Mouse (Mus musculus) small intestine, adult 2 months (tissue): ENCODE measurements around the gene Cenpu. TPM values are rescaled to one million over a fixed set of nuclear protein-coding genes. Genes with fewer than 3 reads are reported as not detected.

Experiments
- H3K27ac ChIP-seq: fragments of 200-500 bp; 2 replicates; pipeline ENCODE4 v1.5.1; 2012; ENCODE audit warnings: low read depth, low read length, control low read depth, inconsistent platforms; ENCODE audit not compliant: insufficient read depth
- H3K27me3 ChIP-seq: fragments of 200-500 bp; 2 replicates; pipeline ENCODE4 v1.6.1; 2012; ENCODE audit warnings: mild to moderate bottlenecking, moderate library complexity, low read length, inconsistent platforms; ENCODE audit not compliant: control insufficient read depth, insufficient read depth
- H3K36me3 ChIP-seq: fragments of 200-500 bp; 2 replicates; pipeline ENCODE4 v1.6.1; 2012; ENCODE audit warnings: mild to moderate bottlenecking, low read length, control low read depth, inconsistent platforms; ENCODE audit not compliant: control insufficient read depth, insufficient read depth
- H3K4me1 ChIP-seq: fragments of 200-500 bp; 2 replicates; pipeline ENCODE4 v1.6.1; 2012; ENCODE audit warnings: low read length, inconsistent platforms, mixed read lengths; ENCODE audit not compliant: control insufficient read depth, insufficient read depth, insufficient read length
- H3K4me3 ChIP-seq: fragments of 200-500 bp; 2 replicates; pipeline ENCODE4 v1.5.1; 2012; ENCODE audit warnings: low read depth, mild to moderate bottlenecking, control low read depth, inconsistent platforms, low read length, moderate library complexity
- CTCF ChIP-seq: fragments of 200-500 bp; IDR thresholded peaks from 2 replicates; pipeline ENCODE4 v1.5.1; 2012; ENCODE audit warnings: low read depth, mild to moderate bottlenecking, control low read depth, inconsistent platforms, low read length, moderate library complexity, mixed read lengths; ENCODE audit not compliant: insufficient replicate concordance, insufficient read length; ENCODE audit errors: extremely low read depth
- POLR2A ChIP-seq: fragments of 200-500 bp; IDR thresholded peaks from 2 replicates; pipeline ENCODE4 v1.6.1; 2012; ENCODE audit warnings: low read depth, mild to moderate bottlenecking, control low read depth, inconsistent platforms, low read length, moderate library complexity
- WGBS: fragments of 180-500 bp; shearing (Covaris S2); methylation state at CpG from one replicate; pipeline ENCODE4 v1.1.7; 2018; 5-methylcytosine and 5-hydroxymethylcytosine counted together
- polyA plus RNA-seq: library from polyadenylated mRNA; depleted of rRNA; stranded (reverse); fragments of >200 nt; gene quantifications from 2 replicates; pipeline ENCODE4 v1.2.3, GENCODE M21; 2012

Gene Cenpu
- polyA plus RNA-seq, 1 experiment = 1.5 TPM

GRCm38 (mm10) chr8:46511336-46511735 is 40.5 kb upstream of the Cenpu start:
- Histone ChIP-seq H3K4me3 (no peak overlapping the region), H3K27ac (no peak overlapping the region), H3K27me3 (no peaks in the 10 kb centered on the region), H3K36me3 (peaks cover 28% of the 10 kb centered on the region), H3K4me1 (no peaks in the 10 kb centered on the region)
- 88% methylated on average over 9 of the region's 9 CpGs for WGBS
- TF ChIP-seq POLR2A = no peak
- TF ChIP-seq CTCF = no peak

GRCm38 (mm10) chr8:46512538-46512937 is 39.3 kb upstream of the Cenpu start:
- Histone ChIP-seq H3K4me1 (no peaks in the 10 kb centered on the region), H3K27me3 (no peaks in the 10 kb centered on the region), H3K27ac (no peak overlapping the region), H3K36me3 (peaks cover 33% of the 10 kb centered on the region), H3K4me3 (no peak overlapping the region)
- WGBS = 74% methylated on average over 8 of the region's 8 CpGs
- TF ChIP-seq CTCF = no peak
- no peak for TF ChIP-seq POLR2A

- Histone ChIP-seq H3K4me1 (no peaks in the 10 kb centered on the region), H3K27ac (no peak overlapping the region), H3K36me3 (peaks cover 32% of the 10 kb centered on the region), H3K27me3 (no peaks in the 10 kb centered on the region), H3K4me3 (no peak overlapping the region)
- WGBS = 97% methylated on average over 1 of the region's 1 CpGs
- no peak for TF ChIP-seq CTCF
- TF ChIP-seq POLR2A = no peak
Observed at GRCm38 (mm10) chr8:46514027-46514426, 37.8 kb upstream of the Cenpu start.

GRCm38 (mm10) chr8:46520667-46521066 is 31.2 kb upstream of the Cenpu start:
- Histone ChIP-seq H3K4me1 (no peaks in the 10 kb centered on the region), H3K4me3 (no peak overlapping the region), H3K27me3 (no peaks in the 10 kb centered on the region), H3K27ac (no peak overlapping the region), H3K36me3 (peaks cover 41% of the 10 kb centered on the region)
- no peak for TF ChIP-seq CTCF
- no peak for TF ChIP-seq POLR2A
- WGBS = 78% methylated on average over 6 of the region's 6 CpGs

GRCm38 (mm10) chr8:46526098-46526497 is 25.7 kb upstream of the Cenpu start:
- TF ChIP-seq POLR2A (no peak), CTCF (no peak)
- no peak overlapping the region for H3K4me3 ChIP-seq
- H3K36me3 ChIP-seq = peaks cover 44% of the 10 kb centered on the region
- H3K27me3 ChIP-seq = no peaks in the 10 kb centered on the region
- 40% methylated on average over 8 of the region's 8 CpGs for WGBS
- H3K27ac ChIP-seq = no peak overlapping the region
- peaks cover 5% of the 10 kb centered on the region; the same call in 1 of the 2 replicates for H3K4me1 ChIP-seq

- Histone ChIP-seq H3K27ac (no peak overlapping the region), H3K4me1 (peaks cover 5% of the 10 kb centered on the region; the same call in 1 of the 2 replicates), H3K36me3 (peaks cover 40% of the 10 kb centered on the region), H3K4me3 (no peak overlapping the region), H3K27me3 (no peaks in the 10 kb centered on the region)
- TF ChIP-seq POLR2A (no peak), CTCF (no peak)
- WGBS = 52% methylated on average over 10 of the region's 10 CpGs
Observed at GRCm38 (mm10) chr8:46526821-46527220, 25.0 kb upstream of the Cenpu start.

- 80% methylated on average over 4 of the region's 4 CpGs for WGBS
Observed at GRCm38 (mm10) chr8:46529508-46529907, 22.3 kb upstream of the Cenpu start.

GRCm38 (mm10) chr8:46530541-46530940 is 21.3 kb upstream of the Cenpu start:
- Histone ChIP-seq H3K4me3 (no peak overlapping the region), H3K27ac (no peak overlapping the region), H3K4me1 (peaks cover 5% of the 10 kb centered on the region; the same call in 1 of the 2 replicates), H3K27me3 (no peaks in the 10 kb centered on the region), H3K36me3 (peaks cover 48% of the 10 kb centered on the region)
- TF ChIP-seq CTCF (no peak), POLR2A (no peak)
- WGBS = 68% methylated on average over 4 of the region's 4 CpGs

More at GRCm38 (mm10) chr8:46529508-46529907, 22.3 kb upstream of the Cenpu start:
- no peaks in the 10 kb centered on the region for H3K27me3 ChIP-seq
- no peak overlapping the region for H3K27ac ChIP-seq
- H3K36me3 ChIP-seq = peaks cover 46% of the 10 kb centered on the region
- H3K4me3 ChIP-seq = no peak overlapping the region
- TF ChIP-seq CTCF (no peak), POLR2A (no peak)
- peaks cover 5% of the 10 kb centered on the region; the same call in 1 of the 2 replicates for H3K4me1 ChIP-seq
